ENCODE assay signal across 8 mouse cellular contexts in genomic region chr13:117550108-117550507, GRCm38 (mm10). TPM values are rescaled to one million over a fixed set of nuclear protein-coding genes. Genes with fewer than 3 reads are reported as not detected.
DNase-seq lines count a peak whose midpoint lies in the region; ATAC-seq and TF ChIP-seq lines count a peak whose summit lies in the region.

No protein-coding gene starts in this region.

- peak; percentile 92 for ATAC-seq in megakaryocyte, adult 5-6 weeks (ENCODE audit: poor library complexity, severe bottlenecking)

- H3K4me1 ChIP-seq in bone marrow macrophage, adult 2 months (ENCODE audit: control insufficient read depth, insufficient read depth, low read length), result no peaks in the 10 kb centered on the region
- H3K4me1 ChIP-seq in embryonic fibroblast, embryonic 13.5 days (ENCODE audit: control insufficient read depth, insufficient read depth, low read length), result no peaks in the 10 kb centered on the region
- H3K4me1 ChIP-seq in small intestine, adult 2 months (ENCODE audit: control insufficient read depth, insufficient read depth, insufficient read length, low read length), result no peaks in the 10 kb centered on the region

- no peak overlapping the region for H3K27ac ChIP-seq in bone marrow macrophage, adult 2 months (ENCODE audit: insufficient read depth, low read depth, low read length)
- H3K27ac ChIP-seq in embryonic fibroblast, embryonic 13.5 days (ENCODE audit: insufficient read depth, low read length), result no peak overlapping the region
- no peak overlapping the region for H3K27ac ChIP-seq in small intestine, adult 2 months (ENCODE audit: insufficient read depth, low read depth, low read length)

- peak; percentile 37 for DNase-seq in adrenal gland, postnatal 14 days
- DNase-seq in adrenal gland, adult 18-20 months (ENCODE audit: low spot score in 2 of 2), result no peak
- DNase-seq in 3134 (ENCODE audit: extremely low read depth, insufficient read length, low spot score), result peak; percentile 40
- DNase-seq in large intestine, adult 2 months (ENCODE audit: low read depth, low spot score), result peak; percentile 1

- no peaks in the 10 kb centered on the region for H3K27me3 ChIP-seq in small intestine, adult 2 months (ENCODE audit: control insufficient read depth, insufficient read depth, low read length)

- TF ChIP-seq POLR2A in bone marrow macrophage, adult 2 months (IDR thresholded peaks at IDR 0.05; ENCODE audit: borderline replicate concordance, low read depth, low read length), result no peak
- TF ChIP-seq POLR2A in embryonic fibroblast, embryonic 13.5 days (IDR thresholded peaks at IDR 0.05; ENCODE audit: low read depth, low read length), result no peak
- TF ChIP-seq POLR2A in small intestine, adult 2 months (IDR thresholded peaks at IDR 0.05; ENCODE audit: low read depth, low read length), result no peak

- H3K4me3 ChIP-seq in bone marrow macrophage, adult 2 months (ENCODE audit: insufficient read depth, low read length), result no peak overlapping the region
- no peak overlapping the region for H3K4me3 ChIP-seq in embryonic fibroblast, embryonic 13.5 days (ENCODE audit: insufficient read depth, low read length)
- H3K4me3 ChIP-seq in small intestine, adult 2 months (ENCODE audit: low read depth, low read length), result no peak overlapping the region

- no peaks in the 10 kb centered on the region for H3K36me3 ChIP-seq in small intestine, adult 2 months (ENCODE audit: control insufficient read depth, insufficient read depth, low read length)

- TF ChIP-seq CTCF in bone marrow macrophage, adult 2 months (IDR thresholded peaks at IDR 0.05; ENCODE audit: low read depth, low read length), result peak; percentile 91
- peak; percentile 78 for TF ChIP-seq CTCF in embryonic fibroblast, embryonic 13.5 days (IDR thresholded peaks at IDR 0.05; ENCODE audit: borderline replicate concordance, insufficient read depth, low read length)
- peak; percentile 83; the same call in 1 of the 2 replicates for TF ChIP-seq CTCF in small intestine, adult 2 months (IDR thresholded peaks at IDR 0.05; ENCODE audit: extremely low read depth, insufficient read length, insufficient replicate concordance, low read depth, low read length)

- WGBS in large intestine, adult 2 months, result 49% methylated on average over 3 of the region's 3 CpGs
- WGBS in small intestine, adult 2 months, result 43% methylated on average over 3 of the region's 3 CpGs

RNA-seq across cellular contexts. Expression of gene Hcn1, which starts 52.0 kb away (rescaled TPM):
- 0.11 TPM in 2 replicates for total RNA-seq in adrenal gland, postnatal 14 days (2021)
- under 1 TPM; 0.03 to 0.06 TPM for total RNA-seq in adrenal gland, adult 18-20 months (2021)
- not detected in 2 replicates for polyA plus RNA-seq in bone marrow macrophage, adult 2 months (2012; ENCODE audit: insufficient read depth, insufficient read length, missing spikeins)
- 0.95 and 1.6 TPM in 2 replicates for polyA plus RNA-seq in embryonic fibroblast, embryonic 13.5 days (2011; ENCODE audit: insufficient read length, low read depth, missing spikeins)
- polyA plus RNA-seq in large intestine, adult 2 months (2012; rRNA removed), result 0.04 and 0.08 TPM in 2 replicates
- total RNA-seq in megakaryocyte, adult 5-6 weeks (2015), result not detected in 2 replicates
- total RNA-seq in megakaryocyte, adult 5-6 weeks (2017), result not detected in 2 replicates
- 0.04 and 0.16 TPM in 2 replicates for polyA plus RNA-seq in small intestine, adult 2 months (2012; rRNA removed)

Comparison
In these comparisons a context has a peak if more than half of its experiments do, and no peak if none do; other contexts are left out.
1. DNase-seq: peak in adrenal gland, postnatal 14 days (single experiment), 3134 (single experiment) and large intestine, adult 2 months (single experiment); none in adrenal gland, adult 18-20 months (0 of 2).
2. Peak in every context shown above with its lines, with median percentiles within 50 percentile points of each other: CTCF ChIP-seq.